27 mouse cellular contexts compared by ENCODE assay signal in genomic region chr11:5715179-5715578, GRCm38 (mm10). TPM values are rescaled to one million over a fixed set of nuclear protein-coding genes. Genes with fewer than 3 reads are reported as not detected.
DNase-seq lines count a peak whose midpoint lies in the region; ATAC-seq and TF ChIP-seq lines count a peak whose summit lies in the region.
"Had no signal": no experiment of that assay in that cellular context is flagged by ENCODE, and none has a peak within 500 bp of the region (broad histone marks: within the 10 kb centered on the region; RNA-seq: fewer than 3 reads in every experiment).

No protein-coding gene starts in this region.

- H3K4me1 ChIP-seq in kidney, embryonic 16.5 days (ENCODE audit: insufficient read depth, low read length): no peaks in the 10 kb centered on the region
- no peaks in the 10 kb centered on the region for H3K4me1 ChIP-seq in limb, embryonic 10.5 days
- H3K4me1 ChIP-seq: embryonic facial prominence, embryonic 12.5 days; embryonic facial prominence, embryonic 15.5 days; forebrain, embryonic 12.5 days; forebrain, embryonic 15.5 days; heart, embryonic 10.5 days; hindbrain, embryonic 10.5 days had no signal

- no peak for ATAC-seq in kidney, embryonic 16.5 days (ENCODE audit: low FRiP score, low TSS enrichment)
- ATAC-seq: CD4-positive, CD25-positive, alpha-beta regulatory T cell, adult 4 months; forebrain, embryonic 15.5 days; hindbrain, postnatal 0 days; inflammation-experienced regulatory T-cells, adult 6 months; intestine, embryonic 16.5 days; Patski had no signal

- H3K9me3 ChIP-seq in kidney, embryonic 16.5 days (ENCODE audit: low read length): no peaks in the 10 kb centered on the region
- no peaks in the 10 kb centered on the region for H3K9me3 ChIP-seq in limb, embryonic 10.5 days (replicated peaks)
- H3K9me3 ChIP-seq: embryonic facial prominence, embryonic 12.5 days; embryonic facial prominence, embryonic 15.5 days; forebrain, embryonic 12.5 days; forebrain, embryonic 15.5 days; heart, embryonic 10.5 days; heart, embryonic 13.5 days; hindbrain, embryonic 10.5 days had no signal

- no peak overlapping the region for H3K4me3 ChIP-seq in gastrocnemius, adult 2 months
- H3K4me3 ChIP-seq in kidney, embryonic 16.5 days (ENCODE audit: low read length): no peak overlapping the region
- no peak overlapping the region for H3K4me3 ChIP-seq in limb, embryonic 10.5 days
- H3K4me3 ChIP-seq: embryonic facial prominence, embryonic 12.5 days; embryonic facial prominence, embryonic 15.5 days; erythroblast, embryonic 14.5 days; forebrain, embryonic 12.5 days; forebrain, embryonic 15.5 days; heart, adult 2 months; heart, embryonic 10.5 days; heart, embryonic 13.5 days; hindbrain, embryonic 10.5 days had no signal

- H3K27ac ChIP-seq in gastrocnemius, adult 2 months: no peak overlapping the region
- no peak overlapping the region for H3K27ac ChIP-seq in kidney, embryonic 16.5 days (ENCODE audit: low read length)
- no peak overlapping the region for H3K27ac ChIP-seq in limb, embryonic 10.5 days
- H3K27ac ChIP-seq: embryonic facial prominence, embryonic 12.5 days; embryonic facial prominence, embryonic 15.5 days; forebrain, embryonic 12.5 days; forebrain, embryonic 15.5 days; heart, adult 2 months; heart, embryonic 10.5 days; heart, embryonic 13.5 days; hindbrain, embryonic 10.5 days; hindbrain, embryonic 14.5 days; hindbrain, postnatal 0 days had no signal

- no peak overlapping the region for H3K4me2 ChIP-seq in kidney, embryonic 16.5 days (replicated peaks; ENCODE audit: low read depth, low read length)
- H3K4me2 ChIP-seq: embryonic facial prominence, embryonic 12.5 days; embryonic facial prominence, embryonic 15.5 days; forebrain, embryonic 12.5 days; forebrain, embryonic 15.5 days; heart, embryonic 13.5 days; hindbrain, embryonic 14.5 days had no signal

- peak; percentile 41 for DNase-seq in gastrocnemius, adult 2 months
- no peak for DNase-seq in gastrocnemius, adult 8-10 months (ENCODE audit: low spot score in 2 of 2)
- peak; percentile 4 for DNase-seq in kidney, adult 9 months
- peak; percentile 37 for DNase-seq in testis, postnatal 10 days (ENCODE audit: low spot score)
- no peak for DNase-seq in testis, postnatal 14 days (ENCODE audit: low spot score)
- DNase-seq in limb, embryonic 10.5 days (ENCODE audit: low spot score): peak; percentile 21
- no peak for DNase-seq in urinary bladder, adult 18-20 months (ENCODE audit: low spot score in 2 of 2)
- DNase-seq: cerebellum, adult 11 months; cerebellum, adult 2 months; cerebellum, postnatal 25 days; gastrocnemius, postnatal 14 days; heart, adult 2 months had no signal

- 89% methylated on average over 9 of the region's 9 CpGs for WGBS in kidney, embryonic 16.5 days
- WGBS in limb, embryonic 10.5 days: 91% methylated on average over 9 of the region's 9 CpGs

- H3K9ac ChIP-seq in kidney, embryonic 16.5 days (replicated peaks; ENCODE audit: low read length): no peak overlapping the region
- H3K9ac ChIP-seq: embryonic facial prominence, embryonic 12.5 days; embryonic facial prominence, embryonic 15.5 days; forebrain, embryonic 12.5 days; forebrain, embryonic 15.5 days; heart, embryonic 13.5 days; hindbrain, embryonic 14.5 days had no signal

- TF ChIP-seq CTCF in gastrocnemius, adult 2 months (IDR thresholded peaks at IDR 0.05): no peak

- H3K36me3 ChIP-seq in kidney, embryonic 16.5 days (ENCODE audit: insufficient read depth, low read length): peaks cover 44% of the 10 kb centered on the region
- peaks cover 41% of the 10 kb centered on the region for H3K36me3 ChIP-seq in limb, embryonic 10.5 days

- intact Hi-C loops in gastrocnemius, adult 2 months (cut with DNase I): no loop called here

- H3K27me3 ChIP-seq in kidney, embryonic 16.5 days (ENCODE audit: insufficient read depth, low read length): no peaks in the 10 kb centered on the region
- no peaks in the 10 kb centered on the region for H3K27me3 ChIP-seq in limb, embryonic 10.5 days (ENCODE audit: low read depth, poor library complexity, severe bottlenecking)
- H3K27me3 ChIP-seq: embryonic facial prominence, embryonic 12.5 days; embryonic facial prominence, embryonic 15.5 days; forebrain, embryonic 12.5 days; forebrain, embryonic 15.5 days; heart, embryonic 13.5 days; Patski had no signal

RNA-seq across cellular contexts. Expression of gene Mrps24, which starts 0.3 kb away (rescaled TPM):
- 100 to 1,000 TPM in 1 of 2 experiments, 10 to 100 TPM in 1; 92.2 to 109 TPM for total RNA-seq in gastrocnemius, adult 2 months (2021)
- total RNA-seq in gastrocnemius, adult 8-10 months (2022): 100 to 1,000 TPM in 3 of 4 experiments, 10 to 100 TPM in 1; 98.9 to 119 (median 108) TPM
- 197 and 212 TPM in 2 replicates for polyA plus RNA-seq in kidney, embryonic 16.5 days (2015; fragmentation: Nextera tagmentation; extraction: Ambion mirVana)
- polyA plus RNA-seq in limb, embryonic 10.5 days (2016; fragmentation: Nextera tagmentation; extraction: Ambion mirVana): 155 and 158 TPM in 2 replicates

RNA-seq across cellular contexts. Expression of gene Urgcp, which starts 47.0 kb away (rescaled TPM):
- total RNA-seq in gastrocnemius, adult 2 months (2021): 10 to 100 TPM; 42.2 to 48.9 TPM
- 10 to 100 TPM; 46.2 to 52.2 (median 48.2) TPM for total RNA-seq in gastrocnemius, adult 8-10 months (2022)
- polyA plus RNA-seq in kidney, embryonic 16.5 days (2015; fragmentation: Nextera tagmentation; extraction: Ambion mirVana): 25.9 and 27.8 TPM in 2 replicates
- 15.4 and 20.3 TPM in 2 replicates for polyA plus RNA-seq in limb, embryonic 10.5 days (2016; fragmentation: Nextera tagmentation; extraction: Ambion mirVana)

Comparison
In these comparisons a context has a peak if more than half of its experiments do, and no peak if none do; other contexts are left out.
1. DNase-seq: peak in gastrocnemius, adult 2 months (single experiment), kidney, adult 9 months (single experiment), testis, postnatal 10 days (single experiment) and limb, embryonic 10.5 days (single experiment); none in gastrocnemius, adult 8-10 months (0 of 2), testis, postnatal 14 days (single experiment) and urinary bladder, adult 18-20 months (0 of 2).